Mouse (Mus musculus) MEL (cell line): ENCODE data around the gene Prkcq. TPM values are rescaled to one million over a fixed set of nuclear protein-coding genes. Genes with fewer than 3 reads are reported as not detected.

Source experiments
- DNase-seq: peaks from one replicate; pipeline ENCODE4 v3.0.0; 2011; ENCODE audit warnings: low read depth, low spot score
- H3K27ac ChIP-seq: 2 replicates; pipeline ENCODE4 v1.5.1; 2012; ENCODE audit warnings: low read depth, mild to moderate bottlenecking, control low read depth, low read length, moderate library complexity; ENCODE audit not compliant: control insufficient read depth
- H3K27me3 ChIP-seq, 2 experiments: fragments of 150-350 bp in 1 of 2; sonication (generic) in 1 of 2; 2 replicates each; pipeline ENCODE4 v1.6.1; 2012; ENCODE audit warnings: low read length in 2 of 2, mild to moderate bottlenecking in 2 of 2, improper control_type of control experiment in 1 of 2, moderate library complexity in 1 of 2; ENCODE audit not compliant: insufficient read depth in 2 of 2, control insufficient read depth in 1 of 2
- H3K36me3 ChIP-seq, 2 experiments: 2 replicates each; pipeline ENCODE4 v1.6.1; 2012 to 2014; ENCODE audit warnings: low read length in 2 of 2, improper control_type of control experiment in 1 of 2, inconsistent platforms in 1 of 2, mild to moderate bottlenecking in 1 of 2; ENCODE audit not compliant: insufficient read depth in 2 of 2, control insufficient read depth in 1 of 2
- H3K4me1 ChIP-seq, 2 experiments: fragments of 150-350 bp in 1 of 2; sonication (generic) in 1 of 2; 2 replicates each; pipeline ENCODE4 v1.6.1; 2012; ENCODE audit warnings: low read length in 2 of 2, improper control_type of control experiment in 1 of 2, mild to moderate bottlenecking in 1 of 2; ENCODE audit not compliant: insufficient read depth in 2 of 2, control insufficient read depth in 1 of 2
- H3K4me3 ChIP-seq, 2 experiments: fragments of 150-350 bp in 1 of 2; sonication (generic) in 1 of 2; 2 replicates each; pipeline ENCODE4 v1.5.1; 2012; ENCODE audit warnings: low read depth in 2 of 2, low read length in 2 of 2, mild to moderate bottlenecking in 2 of 2, moderate library complexity in 2 of 2, control low read depth in 1 of 2, improper control_type of control experiment in 1 of 2; ENCODE audit not compliant: control insufficient read depth in 1 of 2, insufficient read depth in 1 of 2
- H3K79me2 ChIP-seq: 2 replicates; pipeline ENCODE4 v1.6.1; 2012; ENCODE audit warnings: mild to moderate bottlenecking, low read length, moderate library complexity; ENCODE audit not compliant: control insufficient read depth, poor library complexity, insufficient read depth
- H3K9ac ChIP-seq: 2 replicates; pipeline ENCODE4 v1.6.1; 2012; ENCODE audit warnings: low read depth, mild to moderate bottlenecking, control low read depth, low read length, moderate library complexity; ENCODE audit not compliant: control insufficient read depth, poor library complexity, severe bottlenecking
- H3K9me3 ChIP-seq: fragments of 150-350 bp; sonication (generic); replicated peaks from 2 replicates; pipeline ENCODE4 v1.6.1; 2012; ENCODE audit warnings: mild to moderate bottlenecking, low read length, improper control_type of control experiment, moderate library complexity; ENCODE audit not compliant: insufficient read depth
- BHLHE40 ChIP-seq: IDR thresholded peaks from 2 replicates; pipeline ENCODE4 v1.6.1; 2012; ENCODE audit warnings: low read depth, mild to moderate bottlenecking, inconsistent platforms, low read length, improper control_type of control experiment, borderline replicate concordance
- CHD1 ChIP-seq: IDR thresholded peaks from 2 replicates; pipeline ENCODE4 v1.6.1; 2012; ENCODE audit warnings: low read depth, mild to moderate bottlenecking, inconsistent platforms, low read length, improper control_type of control experiment
- CHD2 ChIP-seq: IDR thresholded peaks from 2 replicates; pipeline ENCODE4 v1.6.1; 2011; ENCODE audit warnings: low read length, improper control_type of control experiment
- CTCF ChIP-seq, 3 experiments: IDR thresholded peaks in 2 of 3; conservative IDR thresholded peaks in 1 of 3; 2 replicates each; pipeline ENCODE4 v1.5.1; 2011 to 2012; ENCODE audit warnings: low read length in 3 of 3, low read depth in 2 of 3, mild to moderate bottlenecking in 2 of 3, improper control_type of control experiment in 1 of 3, inconsistent platforms in 1 of 3, mixed read lengths in 1 of 3, moderate library complexity in 1 of 3; ENCODE audit not compliant: control insufficient read depth in 1 of 3, insufficient read depth in 1 of 3, poor library complexity in 1 of 3, severe bottlenecking in 1 of 3
- E2F4 ChIP-seq: IDR thresholded peaks from 2 replicates; pipeline ENCODE4 v1.6.1; 2011; ENCODE audit warnings: low read depth, low read length, improper control_type of control experiment, borderline replicate concordance
- ELF1 ChIP-seq: IDR thresholded peaks from 2 replicates; pipeline ENCODE4 v1.6.1; 2014; ENCODE audit warnings: low read depth, mild to moderate bottlenecking, inconsistent platforms, low read length, improper control_type of control experiment, moderate library complexity
- EP300 ChIP-seq, 2 experiments: IDR thresholded peaks; 2 replicates each; pipeline ENCODE4 v1.6.1; 2011; ENCODE audit warnings: improper control_type of control experiment in 2 of 2, low read length in 2 of 2, low read depth in 1 of 2, mild to moderate bottlenecking in 1 of 2
- ETS1 ChIP-seq: IDR thresholded peaks from 2 replicates; pipeline ENCODE4 v1.6.1; 2012; ENCODE audit warnings: low read depth, mild to moderate bottlenecking, inconsistent platforms, low read length, improper control_type of control experiment, moderate library complexity
- GABPA ChIP-seq: IDR thresholded peaks from 2 replicates; pipeline ENCODE4 v1.6.1; 2012; ENCODE audit warnings: low read depth, mild to moderate bottlenecking, inconsistent platforms, low read length, improper control_type of control experiment, moderate library complexity
- GATA1 ChIP-seq: IDR thresholded peaks from 2 replicates; pipeline ENCODE4 v1.6.1; 2011; ENCODE audit warnings: low read depth, low read length, improper control_type of control experiment
- HCFC1 ChIP-seq: IDR thresholded peaks from 2 replicates; pipeline ENCODE4 v1.6.1; 2012; ENCODE audit warnings: low read depth, mild to moderate bottlenecking, inconsistent platforms, low read length, improper control_type of control experiment, moderate library complexity
- JUND ChIP-seq: IDR thresholded peaks from 2 replicates; pipeline ENCODE4 v1.6.1; 2011; ENCODE audit warnings: low read depth, mild to moderate bottlenecking, improper control_type of control experiment, low read length
- KAT2A ChIP-seq: conservative IDR thresholded peaks from 2 replicates; pipeline ENCODE4 v1.6.1; 2012; ENCODE audit warnings: low read depth, low read length, improper control_type of control experiment, inconsistent platforms
- MAFK ChIP-seq: IDR thresholded peaks from 2 replicates; pipeline ENCODE4 v1.6.1; 2011; ENCODE audit warnings: low read depth, mild to moderate bottlenecking, low read length, improper control_type of control experiment, borderline replicate concordance
- MAX ChIP-seq: IDR thresholded peaks from 2 replicates; pipeline ENCODE4 v1.6.1; 2011; ENCODE audit warnings: low read length, improper control_type of control experiment
- MAZ ChIP-seq: IDR thresholded peaks from 2 replicates; pipeline ENCODE4 v1.6.1; 2012; ENCODE audit warnings: low read depth, mild to moderate bottlenecking, inconsistent platforms, low read length, improper control_type of control experiment
- MEF2A ChIP-seq: IDR thresholded peaks from 2 replicates; pipeline ENCODE4 v1.6.1; 2014; ENCODE audit warnings: low read depth, mild to moderate bottlenecking, inconsistent platforms, low read length, improper control_type of control experiment; ENCODE audit not compliant: poor library complexity, insufficient replicate concordance, severe bottlenecking; ENCODE audit errors: extremely low read depth
- MXI1 ChIP-seq: IDR thresholded peaks from 2 replicates; pipeline ENCODE4 v1.6.1; 2011; ENCODE audit warnings: mild to moderate bottlenecking, low read depth, low read length, improper control_type of control experiment
- MYB ChIP-seq: IDR thresholded peaks from 2 replicates; pipeline ENCODE4 v1.6.1; 2011; ENCODE audit warnings: mild to moderate bottlenecking, low read depth, low read length, improper control_type of control experiment
- MYC ChIP-seq: IDR thresholded peaks from 2 replicates; pipeline ENCODE4 v1.6.1; 2011; ENCODE audit warnings: low read depth, mild to moderate bottlenecking, low read length, improper control_type of control experiment, moderate library complexity
- NELFE ChIP-seq: IDR thresholded peaks from 2 replicates; pipeline ENCODE4 v1.6.1; 2011; ENCODE audit warnings: low read depth, low read length, improper control_type of control experiment
- POLR2A ChIP-seq, 2 experiments: IDR thresholded peaks; 2 replicates each; pipeline ENCODE4 v1.6.1; 2011 to 2012; ENCODE audit warnings: low read length in 2 of 2, mild to moderate bottlenecking in 2 of 2, control low read depth in 1 of 2, improper control_type of control experiment in 1 of 2, low read depth in 1 of 2, moderate library complexity in 1 of 2; ENCODE audit not compliant: control insufficient read depth in 1 of 2, insufficient read depth in 1 of 2, poor library complexity in 1 of 2
- POLR2AphosphoS2 ChIP-seq: IDR thresholded peaks from 2 replicates; pipeline ENCODE4 v1.6.1; 2011; ENCODE audit warnings: low read length, improper control_type of control experiment
- POLR2AphosphoS5 ChIP-seq: IDR thresholded peaks from 2 replicates; pipeline ENCODE4 v1.6.1; 2012; ENCODE audit warnings: low read depth, borderline replicate concordance, mild to moderate bottlenecking, inconsistent platforms, low read length, moderate library complexity, mixed read lengths
- RAD21 ChIP-seq: IDR thresholded peaks from 2 replicates; pipeline ENCODE4 v1.6.1; 2011; ENCODE audit warnings: mild to moderate bottlenecking, low read depth, low read length, improper control_type of control experiment
- RCOR1 ChIP-seq: IDR thresholded peaks from 2 replicates; pipeline ENCODE4 v1.6.1; 2012; ENCODE audit warnings: low read depth, mild to moderate bottlenecking, inconsistent platforms, low read length, improper control_type of control experiment
- SIN3A ChIP-seq: IDR thresholded peaks from 2 replicates; pipeline ENCODE4 v1.6.1; 2012; ENCODE audit warnings: low read length, improper control_type of control experiment, inconsistent platforms
- SMC3 ChIP-seq: IDR thresholded peaks from 2 replicates; pipeline ENCODE4 v1.6.1; 2011; ENCODE audit warnings: low read depth, low read length, improper control_type of control experiment
- TAL1 ChIP-seq: IDR thresholded peaks from 2 replicates; pipeline ENCODE4 v1.6.1; 2012; ENCODE audit warnings: mild to moderate bottlenecking, inconsistent platforms, low read length, moderate library complexity, mixed read lengths
- TBP ChIP-seq: IDR thresholded peaks from 2 replicates; pipeline ENCODE4 v1.8.0; 2011; ENCODE audit warnings: low read depth, low read length, improper control_type of control experiment
- TCF12 ChIP-seq: IDR thresholded peaks from 2 replicates; pipeline ENCODE4 v1.6.1; 2014; ENCODE audit warnings: low read depth, mild to moderate bottlenecking, inconsistent platforms, low read length, improper control_type of control experiment, moderate library complexity
- UBTF ChIP-seq: IDR thresholded peaks from 2 replicates; pipeline ENCODE4 v1.6.1; 2012; ENCODE audit warnings: low read depth, mild to moderate bottlenecking, inconsistent platforms, low read length, improper control_type of control experiment, moderate library complexity, borderline replicate concordance; ENCODE audit not compliant: insufficient read depth
- USF1 ChIP-seq: IDR thresholded peaks from 2 replicates; pipeline ENCODE4 v1.6.1; 2014; ENCODE audit warnings: low read depth, mild to moderate bottlenecking, inconsistent platforms, low read length, improper control_type of control experiment, moderate library complexity
- USF2 ChIP-seq, 2 experiments: IDR thresholded peaks; 2 replicates each; pipeline ENCODE4 v1.6.1; 2011 to 2012; ENCODE audit warnings: improper control_type of control experiment in 2 of 2, low read length in 2 of 2, borderline replicate concordance in 1 of 2, inconsistent platforms in 1 of 2, low read depth in 1 of 2, mild to moderate bottlenecking in 1 of 2; ENCODE audit not compliant: insufficient read depth in 1 of 2
- ZKSCAN1 ChIP-seq: IDR thresholded peaks from 2 replicates; pipeline ENCODE4 v1.6.1; 2012; ENCODE audit warnings: low read depth, mild to moderate bottlenecking, inconsistent platforms, low read length, improper control_type of control experiment, moderate library complexity
- ZMIZ1 ChIP-seq: IDR thresholded peaks from 2 replicates; pipeline ENCODE4 v1.6.1; 2012; ENCODE audit warnings: low read depth, mild to moderate bottlenecking, inconsistent platforms, low read length, improper control_type of control experiment, moderate library complexity
- ZNF384 ChIP-seq: IDR thresholded peaks from 2 replicates; pipeline ENCODE4 v1.6.1; 2012; ENCODE audit warnings: low read depth, mild to moderate bottlenecking, inconsistent platforms, low read length, improper control_type of control experiment
- polyA plus RNA-seq, 2 experiments: library from polyadenylated mRNA; stranded (reverse) in 1 of 2; unstranded in 1 of 2; fragments of >175 nt in 1 of 2; fragments of >200 nt in 1 of 2; gene quantifications; 2 replicates each; pipeline versions ENCODE4 v1.2.1 to v1.2.4; 2012; ENCODE audit warnings: low replicate concordance in 2 of 2, low read depth in 1 of 2; ENCODE audit not compliant: insufficient read length in 2 of 2, insufficient read depth in 1 of 2, missing spikeins in 1 of 2
- total RNA-seq: library from RNA; depleted of rRNA; stranded (reverse); fragments of 300-350 nt; gene quantifications from 2 replicates; pipeline ENCODE4 v1.2.3, GENCODE M21; 2012

Gene Prkcq
- total and polyA plus RNA-seq, 3 experiments = 0.12 to 0.19 TPM; not detected in 1

- DNase-seq = no peak
- no peaks in the 10 kb centered on the region for H3K79me2 ChIP-seq
- no peak overlapping the region for H3K27ac ChIP-seq
- peaks cover 0 to 33% of the 10 kb centered on the region in 2 experiments; a peak in 2 of 4 replicates for H3K36me3 ChIP-seq
- peaks cover 19 to 40% of the 10 kb centered on the region in 2 experiments for H3K4me1 ChIP-seq
- no peak overlapping the region for H3K4me3 ChIP-seq
- H3K9ac ChIP-seq = no peak overlapping the region
- H3K27me3 ChIP-seq = no peaks in the 10 kb centered on the region
- no peaks in the 10 kb centered on the region for H3K9me3 ChIP-seq
- TF ChIP-seq ETS1 = peak; percentile 82
- no peak for TF ChIP-seq CTCF (IDR thresholded peaks at IDR 0.05 in 2 of 3, conservative IDR thresholded peaks at IDR 0.05 in 1 of 3; ENCODE audit: control insufficient read depth in 1 of 3, insufficient read depth in 1 of 3, low read depth in 2 of 3, low read length in 3 of 3, poor library complexity in 1 of 3, severe bottlenecking in 1 of 3)
- TF ChIP-seq MAZ = no peak
- TF ChIP-seq SIN3A = no peak
- peak; percentile 38; the same call in 1 of the 2 replicates for TF ChIP-seq ELF1
- no peak for TF ChIP-seq KAT2A
- TF ChIP-seq TCF12 = peak; percentile 80
- no peak for TF ChIP-seq TBP
- TF ChIP-seq MAX = no peak
- TF ChIP-seq RAD21 = no peak
- no peak for TF ChIP-seq MXI1
- no peak for TF ChIP-seq SMC3
- TF ChIP-seq POLR2A (IDR thresholded peaks at IDR 0.05; ENCODE audit: control insufficient read depth in 1 of 2, insufficient read depth in 1 of 2, low read depth in 1 of 2, low read length in 2 of 2, poor library complexity in 1 of 2) = no peak
- TF ChIP-seq POLR2AphosphoS5 = no peak
- no peak for TF ChIP-seq MYC
- TF ChIP-seq POLR2AphosphoS2 = no peak
- TF ChIP-seq NELFE = no peak
- TF ChIP-seq MEF2A = no peak
- no peak for TF ChIP-seq GABPA
- TF ChIP-seq EP300 (IDR thresholded peaks at IDR 0.05; ENCODE audit: low read depth in 1 of 2, low read length in 2 of 2) = peak; percentile 61 to 69
- TF ChIP-seq RCOR1 = 0 out of 2 replicates have a peak, but pooled peaks have one; percentile 44
- no peak for TF ChIP-seq ZKSCAN1
- no peak for TF ChIP-seq JUND
- TF ChIP-seq ZMIZ1 = no peak
- no peak for TF ChIP-seq E2F4
- TF ChIP-seq UBTF = no peak
- TF ChIP-seq MAFK = no peak
- TF ChIP-seq TAL1 = 0 out of 2 replicates have a peak, but pooled peaks have one; percentile 26
- no peak for TF ChIP-seq USF1
- TF ChIP-seq USF2 (IDR thresholded peaks at IDR 0.05; ENCODE audit: borderline replicate concordance in 1 of 2, insufficient read depth in 1 of 2, low read depth in 1 of 2, low read length in 2 of 2) = no peak
- 0 out of 2 replicates have a peak, but pooled peaks have one; percentile 27 for TF ChIP-seq HCFC1
- no peak for TF ChIP-seq BHLHE40
- no peak for TF ChIP-seq MYB
- TF ChIP-seq ZNF384 = no peak
- no peak for TF ChIP-seq CHD1
- TF ChIP-seq GATA1 = peak; percentile 84
- no peak for TF ChIP-seq CHD2
Observed at GRCm38 (mm10) chr2:11210241-11210916, 38.5 kb downstream of the Prkcq start.
